Mouse (Mus musculus) midbrain, embryonic 10.5 days (tissue): Measurements from ENCODE around the gene Arid5b. TPM values are rescaled to one million over a fixed set of nuclear protein-coding genes. Genes with fewer than 3 reads are reported as not detected.
A peak's percentile ranks its signal among the peaks of the same experiment; 100 is the strongest.

Experiments
- DNase-seq: peaks from one replicate; pipeline ENCODE4 v3.0.0-alpha.2; 2017; ENCODE audit warnings: low spot score
- H3K27ac ChIP-seq: fragments of 300-500 bp; sonication (generic); replicated peaks from 2 replicates; pipeline ENCODE4 v1.5.1; 2016; ENCODE audit warnings: mild to moderate bottlenecking
- H3K27me3 ChIP-seq: fragments of 300-500 bp; sonication (generic); 2 replicates; pipeline ENCODE4 v1.6.1; 2016; ENCODE audit warnings: low read depth, mild to moderate bottlenecking; ENCODE audit not compliant: poor library complexity, severe bottlenecking
- H3K36me3 ChIP-seq: fragments of 300-500 bp; sonication (generic); 2 replicates; pipeline ENCODE4 v1.6.1; 2016; ENCODE audit warnings: mild to moderate bottlenecking, moderate library complexity
- H3K4me1 ChIP-seq: fragments of 300-500 bp; sonication (generic); 2 replicates; pipeline ENCODE4 v1.6.1; 2016
- H3K4me3 ChIP-seq: fragments of 300-500 bp; sonication (generic); 2 replicates; pipeline ENCODE4 v1.5.1; 2016; ENCODE audit warnings: mild to moderate bottlenecking, moderate library complexity
- H3K9me3 ChIP-seq: fragments of 300-500 bp; sonication (generic); replicated peaks from 2 replicates; pipeline ENCODE4 v1.6.1; 2016; ENCODE audit warnings: mild to moderate bottlenecking
- WGBS: fragments of 180-500 bp; shearing (Covaris S2); methylation state at CpG from one replicate; pipeline ENCODE4 v1.1.7; 2016; 5-methylcytosine and 5-hydroxymethylcytosine counted together
- polyA plus RNA-seq: library from polyadenylated mRNA; unstranded; fragments of >200 nt; fragmentation: Nextera tagmentation; extraction: Ambion mirVana; gene quantifications from 2 replicates; pipeline ENCODE4 v1.2.1, GENCODE M21; 2016

Gene Arid5b
- polyA plus RNA-seq, 1 experiment from 2014 or later: 7.8 TPM

- no peak overlapping the region for H3K4me3 ChIP-seq
- H3K27ac ChIP-seq: no peak overlapping the region
- no peaks in the 10 kb centered on the region for H3K9me3 ChIP-seq
- 23% methylated on average over 3 of the region's 3 CpGs for WGBS
- peaks cover 38% of the 10 kb centered on the region for H3K4me1 ChIP-seq
- H3K27me3 ChIP-seq: peaks cover 26% of the 10 kb centered on the region
- DNase-seq: no peak
- no peaks in the 10 kb centered on the region for H3K36me3 ChIP-seq
Observed at GRCm38 (mm10) chr10:68281775-68282106, 3.2 kb upstream of the Arid5b start.

DNA sequence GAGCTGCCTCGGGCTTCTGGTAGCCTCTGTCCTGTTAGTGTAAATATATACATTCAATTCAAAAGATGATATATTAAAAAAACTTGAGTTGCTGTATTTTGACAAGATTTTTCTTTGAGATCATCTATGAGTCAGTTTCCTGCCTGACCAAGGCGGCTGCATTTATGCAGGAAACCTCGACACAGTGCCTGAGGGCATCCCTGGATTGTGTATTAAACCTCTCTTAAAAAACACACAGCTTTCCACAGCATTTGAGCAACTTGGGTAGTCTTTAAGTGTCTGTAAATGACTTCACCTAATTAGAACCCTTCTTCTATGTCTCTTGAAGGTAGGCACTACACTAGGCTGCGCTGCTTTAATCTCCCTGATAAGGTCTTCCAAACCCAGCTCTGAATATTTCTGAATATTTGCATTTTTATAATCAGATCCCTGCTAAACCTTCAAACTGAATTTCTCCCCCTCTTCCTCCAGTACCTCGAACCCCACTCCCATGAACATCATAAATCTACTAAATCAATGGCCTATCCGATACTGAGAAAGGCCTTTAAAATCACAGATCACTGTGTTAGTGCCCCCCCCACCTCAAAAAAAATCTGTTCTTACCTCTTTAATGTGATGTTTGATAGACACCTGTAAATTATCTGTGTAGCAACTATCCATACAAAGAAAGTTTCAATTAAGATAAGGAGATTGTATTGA lies 2.7 kb upstream of the Arid5b start:
- H3K4me1 ChIP-seq: peaks cover 43% of the 10 kb centered on the region
- peaks cover 26% of the 10 kb centered on the region for H3K27me3 ChIP-seq
- WGBS: 43% methylated on average over 6 of the region's 6 CpGs
- no peaks in the 10 kb centered on the region for H3K36me3 ChIP-seq
- no peaks in the 10 kb centered on the region for H3K9me3 ChIP-seq
- no peak for DNase-seq
- no peak overlapping the region for H3K27ac ChIP-seq
- H3K4me3 ChIP-seq: no peak overlapping the region

DNA sequence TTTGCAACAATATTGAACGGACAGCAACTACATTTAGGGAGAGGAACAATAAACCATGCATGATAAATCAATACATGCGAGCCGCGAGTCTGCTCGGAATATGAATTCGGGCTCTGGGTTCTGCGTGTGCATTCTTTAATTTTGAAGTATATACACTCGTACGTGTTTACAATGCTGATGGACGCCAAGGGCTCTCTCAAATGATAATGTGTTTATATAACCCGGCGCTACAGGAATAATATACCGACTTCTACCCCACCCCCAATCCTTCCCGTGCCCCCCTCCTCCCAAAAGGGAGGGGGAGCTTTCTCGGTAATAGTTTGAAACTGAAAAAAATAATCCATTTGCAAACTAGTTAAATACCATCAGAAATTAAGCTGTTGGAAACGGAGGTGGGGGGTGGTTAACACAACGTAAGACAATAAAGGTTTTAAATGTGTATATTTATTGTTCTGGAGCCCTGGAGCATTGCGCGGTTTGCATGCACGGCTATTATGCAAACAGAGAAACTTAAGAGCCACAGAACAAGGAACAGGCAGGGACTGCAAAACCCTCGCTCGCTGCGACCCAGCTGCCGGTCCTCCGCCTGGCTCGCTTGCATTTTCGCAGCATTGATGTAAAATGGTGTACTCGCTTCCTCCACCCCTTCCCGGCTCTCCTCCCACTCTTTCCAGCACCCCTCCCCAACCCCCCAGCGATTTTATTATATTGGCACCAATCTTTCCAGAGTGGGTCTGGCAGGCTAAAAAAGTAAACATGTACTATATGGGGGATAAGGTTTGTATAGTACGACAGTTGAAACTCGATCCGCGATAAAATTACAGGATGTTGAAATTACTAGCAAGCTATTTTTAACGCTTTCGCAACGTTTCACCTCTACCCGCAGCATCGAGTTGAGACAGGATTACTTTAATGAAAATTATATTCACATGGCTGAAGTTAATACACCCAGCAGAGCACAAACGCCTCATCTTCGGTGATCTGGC lies 1.3 kb upstream of the Arid5b start:
- DNase-seq: peak; percentile 67
- Histone ChIP-seq H3K36me3 (no peaks in the 10 kb centered on the region), H3K27me3 (peaks cover 26% of the 10 kb centered on the region), H3K27ac (peak overlapping the region; percentile 91), H3K4me3 (peak overlapping the region; percentile 65), H3K4me1 (peaks cover 54% of the 10 kb centered on the region), H3K9me3 (no peaks in the 10 kb centered on the region)
- under 1% methylated on average over 41 of the region's 41 CpGs for WGBS

DNA sequence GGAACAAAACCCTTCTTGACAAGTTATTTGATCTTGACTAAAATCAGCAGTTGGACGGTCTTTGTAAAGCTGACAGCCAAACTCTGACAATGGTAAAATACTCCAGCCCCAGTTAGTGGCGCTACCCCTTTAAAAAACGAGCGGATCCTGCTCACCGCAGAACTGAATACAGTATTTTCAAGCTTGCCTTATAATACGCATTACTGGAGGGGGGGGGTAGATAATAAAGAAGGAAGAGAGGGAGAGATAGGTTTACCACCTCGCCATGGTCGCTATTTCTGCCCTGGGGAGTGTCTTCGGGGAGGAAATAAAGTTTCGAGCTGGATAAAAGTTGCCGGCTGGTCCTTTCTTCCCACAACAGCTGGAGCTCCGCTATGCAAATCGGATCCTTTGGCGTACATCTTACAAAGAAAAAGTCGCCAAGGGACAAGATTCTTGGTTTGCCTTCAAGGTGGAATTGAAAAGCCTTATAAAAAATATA lies 829 bp downstream of the Arid5b start:
- DNase-seq: peak; percentile 64
- 0% methylated on average over 15 of the region's 15 CpGs for WGBS
- H3K4me1 ChIP-seq: peaks cover 47% of the 10 kb centered on the region
- H3K27ac ChIP-seq: peak overlapping the region; percentile 91
- peak overlapping the region; percentile 65 for H3K4me3 ChIP-seq
- no peaks in the 10 kb centered on the region for H3K36me3 ChIP-seq
- H3K27me3 ChIP-seq: peaks cover 26% of the 10 kb centered on the region
- H3K9me3 ChIP-seq: no peaks in the 10 kb centered on the region

- Histone ChIP-seq H3K27me3 (peaks cover 21% of the 10 kb centered on the region), H3K9me3 (no peaks in the 10 kb centered on the region), H3K36me3 (no peaks in the 10 kb centered on the region), H3K4me1 (peaks cover 40% of the 10 kb centered on the region), H3K4me3 (peak overlapping the region; percentile 65), H3K27ac (peak overlapping the region; percentile 91)
- peak; percentile 69 for DNase-seq
- under 1% methylated on average over 32 of the region's 34 CpGs for WGBS
Observed at GRCm38 (mm10) chr10:68276976-68277441, 1.5 kb downstream of the Arid5b start.

GRCm38 (mm10) chr10:68276350-68276975 lies 2.1 kb downstream of the Arid5b start:
- Histone ChIP-seq H3K9me3 (no peaks in the 10 kb centered on the region), H3K4me3 (peak overlapping the region; percentile 65), H3K36me3 (no peaks in the 10 kb centered on the region), H3K27ac (peak overlapping the region; percentile 91), H3K4me1 (peaks cover 34% of the 10 kb centered on the region), H3K27me3 (peaks cover 16% of the 10 kb centered on the region)
- WGBS: under 1% methylated on average over 29 of the region's 29 CpGs
- peak; percentile 79 for DNase-seq

- no peak for DNase-seq
- Histone ChIP-seq H3K27me3 (0 out of 2 replicates have a peak, but pooled peaks cover 3% of the 10 kb centered on the region), H3K4me1 (peaks cover 22% of the 10 kb centered on the region), H3K9me3 (no peaks in the 10 kb centered on the region), H3K4me3 (no peak overlapping the region), H3K36me3 (no peaks in the 10 kb centered on the region), H3K27ac (no peak overlapping the region)
- 32% methylated on average over 18 of the region's 18 CpGs for WGBS
Observed at GRCm38 (mm10) chr10:68274900-68275760, 3.4 kb downstream of the Arid5b start.

- Histone ChIP-seq H3K36me3 (no peaks in the 10 kb centered on the region), H3K27me3 (no peaks in the 10 kb centered on the region), H3K9me3 (no peaks in the 10 kb centered on the region), H3K4me3 (no peak overlapping the region), H3K27ac (no peak overlapping the region), H3K4me1 (no peaks in the 10 kb centered on the region)
- WGBS: 95% methylated on average over 10 of the region's 10 CpGs
- no peak for DNase-seq
Observed at GRCm38 (mm10) chr10:68269789-68270188, 8.8 kb downstream of the Arid5b start.

- Histone ChIP-seq H3K4me1 (no peaks in the 10 kb centered on the region), H3K27me3 (no peaks in the 10 kb centered on the region), H3K4me3 (no peak overlapping the region), H3K36me3 (0 out of 2 replicates have a peak, but pooled peaks cover 3% of the 10 kb centered on the region), H3K27ac (no peak overlapping the region), H3K9me3 (no peaks in the 10 kb centered on the region)
- DNase-seq: no peak
- 82% methylated on average over 5 of the region's 5 CpGs for WGBS
Observed at GRCm38 (mm10) chr10:68268629-68269028, 9.9 kb downstream of the Arid5b start.

GRCm38 (mm10) chr10:68263969-68264688 lies 14.4 kb downstream of the Arid5b start:
- DNase-seq: no peak
- WGBS: 89% methylated on average over 10 of the region's 10 CpGs
- no peak overlapping the region for H3K27ac ChIP-seq
- 0 out of 2 replicates have a peak, but pooled peaks cover 3% of the 10 kb centered on the region for H3K36me3 ChIP-seq
- H3K27me3 ChIP-seq: no peaks in the 10 kb centered on the region
- no peak overlapping the region for H3K4me3 ChIP-seq
- H3K4me1 ChIP-seq: peaks cover under 1% of the 10 kb centered on the region; the same call in 1 of the 2 replicates
- H3K9me3 ChIP-seq: no peaks in the 10 kb centered on the region

DNA sequence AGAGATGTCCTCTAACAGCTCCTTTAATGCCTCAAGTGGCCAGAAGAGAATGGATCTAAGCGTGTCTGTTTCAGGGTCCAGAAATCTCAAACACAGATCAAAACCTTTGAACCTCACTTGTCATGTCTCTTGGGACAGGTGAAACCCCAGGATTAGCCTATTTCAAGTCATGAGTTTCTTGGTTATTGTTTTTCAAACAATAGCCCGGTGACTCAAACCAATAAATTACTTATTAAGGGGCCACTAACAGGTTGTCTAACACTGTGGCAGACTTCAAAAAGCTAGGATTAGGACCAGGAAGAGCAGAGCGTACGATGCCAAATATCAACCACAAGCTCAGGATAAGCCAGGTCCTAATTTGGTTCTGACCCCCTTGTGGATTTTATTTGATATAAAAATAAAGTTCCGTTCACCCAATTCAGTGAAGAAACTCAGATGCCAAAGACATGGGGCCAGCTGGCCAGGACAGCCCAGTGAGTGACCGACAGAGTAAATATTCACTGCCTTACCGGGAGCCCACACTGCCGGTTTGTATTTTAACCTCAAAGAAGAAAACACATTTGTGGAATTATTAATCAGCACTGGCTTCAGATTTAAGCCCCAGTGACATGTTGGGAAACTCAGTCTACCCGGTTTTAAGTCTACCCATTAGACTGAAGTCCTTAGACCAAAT lies 15.1 kb downstream of the Arid5b start:
- no peaks in the 10 kb centered on the region for H3K9me3 ChIP-seq
- WGBS: 94% methylated on average over 9 of the region's 9 CpGs
- 0 out of 2 replicates have a peak, but pooled peaks cover 3% of the 10 kb centered on the region for H3K36me3 ChIP-seq
- no peaks in the 10 kb centered on the region for H3K27me3 ChIP-seq
- DNase-seq: no peak
- peaks cover 3% of the 10 kb centered on the region; the same call in 1 of the 2 replicates for H3K4me1 ChIP-seq
- H3K4me3 ChIP-seq: no peak overlapping the region
- no peak overlapping the region for H3K27ac ChIP-seq
